Mouse (Mus musculus) hindbrain, postnatal 0 days (tissue): ENCODE measurements around the gene Dapk1. TPM values are rescaled to one million over a fixed set of nuclear protein-coding genes. Genes with fewer than 3 reads are reported as not detected.

Source experiments
- ATAC-seq: fragments of 200-750 bp; cut with Nextera tagmentation; 2 replicates; pipeline ENCODE4 v1.8.0; 2017; ENCODE audit warnings: mild to moderate bottlenecking, moderate TSS enrichment, moderate library complexity
- DNase-seq: peaks from one replicate; pipeline ENCODE4 v3.0.0-alpha.2; 2015; ENCODE audit warnings: low spot score
- H3K27ac ChIP-seq: fragments of 300-500 bp; sonication (generic); 2 replicates; pipeline ENCODE4 v1.5.1; 2014; ENCODE audit warnings: mild to moderate bottlenecking
- H3K27me3 ChIP-seq: fragments of 300-500 bp; sonication (generic); 2 replicates; pipeline ENCODE4 v1.6.1; 2014; ENCODE audit warnings: low read length, mixed read lengths; ENCODE audit not compliant: insufficient read depth
- H3K36me3 ChIP-seq: fragments of 300-500 bp; sonication (generic); 2 replicates; pipeline ENCODE4 v1.6.1; 2014; ENCODE audit warnings: low read length, mixed read lengths; ENCODE audit not compliant: insufficient read depth
- H3K4me1 ChIP-seq: fragments of 300-500 bp; sonication (generic); 2 replicates; pipeline ENCODE4 v1.6.1; 2014; ENCODE audit warnings: antibody characterized with exemption, low read length, mixed read lengths; ENCODE audit not compliant: insufficient read depth
- H3K4me2 ChIP-seq: fragments of 300-500 bp; sonication (generic); 2 replicates; pipeline ENCODE4 v1.6.1; 2014; ENCODE audit warnings: low read depth, mild to moderate bottlenecking, low read length, moderate library complexity, mixed read lengths
- H3K4me3 ChIP-seq: fragments of 300-500 bp; sonication (generic); 2 replicates; pipeline ENCODE4 v1.5.1; 2014; ENCODE audit warnings: low read length
- H3K9ac ChIP-seq: fragments of 300-500 bp; sonication (generic); replicated peaks from 2 replicates; pipeline ENCODE4 v1.6.1; 2014; ENCODE audit warnings: mild to moderate bottlenecking, low read length, moderate library complexity, mixed read lengths
- H3K9me3 ChIP-seq: fragments of 300-500 bp; sonication (generic); 2 replicates; pipeline ENCODE4 v1.6.1; 2016; ENCODE audit warnings: low read length, mixed read lengths
- CTCF ChIP-seq: IDR thresholded peaks from 2 replicates; pipeline ENCODE4 v1.5.1; 2016; ENCODE audit warnings: antibody characterized with exemption, control low read depth, low read depth
- WGBS: fragments of 180-500 bp; shearing (Covaris S2); extraction: QIAGEN DNeasy Blood & Tissue Kit; methylation state at CpG from one replicate; pipeline ENCODE4 v1.1.7; 2014; 5-methylcytosine and 5-hydroxymethylcytosine counted together
- polyA plus RNA-seq: library from polyadenylated mRNA; unstranded; fragments of >200 nt; fragmentation: Nextera tagmentation; extraction: Ambion mirVana; gene quantifications from 2 replicates; pipeline ENCODE4 v1.2.1, GENCODE M21; 2015
- total RNA-seq: library from RNA; depleted of rRNA; stranded (reverse); fragments of >200 nt; gene quantifications from 2 replicates; pipeline ENCODE4 v1.2.3, GENCODE M21; 2014

Dapk1 gene
- total and polyA plus RNA-seq, 2 experiments from 2014 or later, result 25.7 to 63.1 TPM

- H3K4me3 ChIP-seq, result no peak overlapping the region
- H3K9ac ChIP-seq, result no peak overlapping the region
- no peaks in the 10 kb centered on the region for H3K27me3 ChIP-seq
- no peaks in the 10 kb centered on the region for H3K4me1 ChIP-seq
- WGBS, result 69% methylated on average over 10 of the region's 10 CpGs
- no peak for TF ChIP-seq CTCF
- no peak for DNase-seq
- no peak overlapping the region for H3K4me2 ChIP-seq
- H3K27ac ChIP-seq, result no peak overlapping the region
- no peaks in the 10 kb centered on the region for H3K36me3 ChIP-seq
- no peaks in the 10 kb centered on the region for H3K9me3 ChIP-seq
- no peak for ATAC-seq
Measured at GRCm38 (mm10) chr13:60670605-60671004, 68.9 kb downstream of the Dapk1 start.

GRCm38 (mm10) chr13:60671235-60671634, 69.5 kb downstream of the Dapk1 start:
- ATAC-seq, result no peak
- no peaks in the 10 kb centered on the region for H3K36me3 ChIP-seq

GRCm38 (mm10) chr13:60672287-60672686, 70.5 kb downstream of the Dapk1 start:
- Histone ChIP-seq H3K27me3 (no peaks in the 10 kb centered on the region), H3K9ac (no peak overlapping the region), H3K27ac (no peak overlapping the region), H3K4me2 (no peak overlapping the region), H3K4me3 (no peak overlapping the region), H3K4me1 (no peaks in the 10 kb centered on the region), H3K9me3 (no peaks in the 10 kb centered on the region), H3K36me3 (no peaks in the 10 kb centered on the region)
- no peak for TF ChIP-seq CTCF
- DNase-seq (no peak), ATAC-seq (no peak)
- WGBS, result 92% methylated on average over 8 of the region's 8 CpGs

More at GRCm38 (mm10) chr13:60671235-60671634, 69.5 kb downstream of the Dapk1 start:
- H3K27ac ChIP-seq, result no peak overlapping the region
- H3K4me3 ChIP-seq, result no peak overlapping the region
- 67% methylated on average over 10 of the region's 10 CpGs for WGBS
- H3K4me2 ChIP-seq, result no peak overlapping the region
- H3K9me3 ChIP-seq, result no peaks in the 10 kb centered on the region
- no peak for DNase-seq
- no peak for TF ChIP-seq CTCF
- no peaks in the 10 kb centered on the region for H3K4me1 ChIP-seq
- H3K27me3 ChIP-seq, result no peaks in the 10 kb centered on the region
- no peak overlapping the region for H3K9ac ChIP-seq

- Histone ChIP-seq H3K4me1 (no peaks in the 10 kb centered on the region), H3K36me3 (no peaks in the 10 kb centered on the region), H3K9me3 (no peaks in the 10 kb centered on the region), H3K4me3 (no peak overlapping the region), H3K27me3 (no peaks in the 10 kb centered on the region), H3K9ac (no peak overlapping the region), H3K4me2 (no peak overlapping the region), H3K27ac (no peak overlapping the region)
- DNase-seq (no peak), ATAC-seq (no peak)
- TF ChIP-seq CTCF, result no peak
- 91% methylated on average over 11 of the region's 11 CpGs for WGBS
Measured at GRCm38 (mm10) chr13:60672882-60673675, 71.3 kb downstream of the Dapk1 start.

GRCm38 (mm10) chr13:60674301-60674700, 72.6 kb downstream of the Dapk1 start:
- Histone ChIP-seq H3K4me3 (no peak overlapping the region), H3K4me2 (no peak overlapping the region), H3K4me1 (no peaks in the 10 kb centered on the region), H3K9me3 (no peaks in the 10 kb centered on the region), H3K9ac (no peak overlapping the region), H3K36me3 (no peaks in the 10 kb centered on the region), H3K27ac (no peak overlapping the region), H3K27me3 (no peaks in the 10 kb centered on the region)
- ATAC-seq (no peak), DNase-seq (no peak)
- no peak for TF ChIP-seq CTCF
- WGBS, result 34% methylated on average over 2 of the region's 2 CpGs

- no peak for DNase-seq
- 52% methylated on average over 9 of the region's 9 CpGs for WGBS
- Histone ChIP-seq H3K4me1 (no peaks in the 10 kb centered on the region), H3K4me2 (no peak overlapping the region), H3K27me3 (no peaks in the 10 kb centered on the region), H3K9me3 (no peaks in the 10 kb centered on the region), H3K27ac (no peak overlapping the region), H3K4me3 (no peak overlapping the region), H3K36me3 (no peaks in the 10 kb centered on the region), H3K9ac (no peak overlapping the region)
- ATAC-seq, result no peak
- TF ChIP-seq CTCF, result no peak
Measured at GRCm38 (mm10) chr13:60674911-60675310, 73.2 kb downstream of the Dapk1 start.

- ATAC-seq (no peak), DNase-seq (no peak)
- no peak overlapping the region for H3K4me3 ChIP-seq
- WGBS, result 91% methylated on average over 4 of the region's 4 CpGs
- no peaks in the 10 kb centered on the region for H3K36me3 ChIP-seq
- no peaks in the 10 kb centered on the region for H3K9me3 ChIP-seq
- no peaks in the 10 kb centered on the region for H3K27me3 ChIP-seq
- H3K4me1 ChIP-seq, result no peaks in the 10 kb centered on the region
- H3K4me2 ChIP-seq, result no peak overlapping the region
- no peak overlapping the region for H3K9ac ChIP-seq
- no peak for TF ChIP-seq CTCF
- no peak overlapping the region for H3K27ac ChIP-seq
Measured at GRCm38 (mm10) chr13:60675416-60675815, 73.7 kb downstream of the Dapk1 start.
